Comparison of ENCODE assay signal across 8 mouse cellular contexts in the genomic region with DNA sequence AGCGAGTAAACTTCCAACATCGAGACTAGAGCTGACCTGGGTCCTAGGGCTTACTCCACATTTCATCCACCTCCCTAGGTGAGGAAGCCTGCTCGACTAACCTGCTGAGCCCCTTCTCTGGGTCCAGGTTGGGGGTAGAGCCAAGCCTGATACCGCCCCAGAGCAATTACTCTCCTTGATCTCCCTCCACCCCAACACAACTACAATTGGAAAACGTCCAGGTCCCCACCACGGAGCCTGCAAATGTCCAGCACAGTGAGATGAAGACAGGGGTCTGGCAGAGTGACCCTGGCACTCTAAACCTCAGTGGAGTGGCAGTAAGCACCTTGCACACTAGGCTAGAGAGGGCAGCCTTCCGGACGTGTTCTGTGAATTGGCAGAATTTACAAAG. TPM values are rescaled to one million over a fixed set of nuclear protein-coding genes. Genes with fewer than 3 reads are reported as not detected.
DNase-seq lines count a peak whose midpoint lies in the region; ATAC-seq and TF ChIP-seq lines count a peak whose summit lies in the region.

No protein-coding gene starts in this region.

- H3K4me1 ChIP-seq in heart, postnatal 0 days (ENCODE audit: control insufficient read depth, insufficient read depth) = peaks cover 10% of the 10 kb centered on the region; the same call in 1 of the 2 replicates
- peaks cover 1% of the 10 kb centered on the region; the same call in 1 of the 2 replicates for H3K4me1 ChIP-seq in cortical plate, adult 2 months (ENCODE audit: control insufficient read depth, insufficient read depth, low read length)
- H3K4me1 ChIP-seq in hindbrain, embryonic 11.5 days (replicated peaks; ENCODE audit: control insufficient read depth, insufficient read depth, low read length) = no peaks in the 10 kb centered on the region
- peaks cover 3% of the 10 kb centered on the region; the same call in 1 of the 2 replicates for H3K4me1 ChIP-seq in midbrain, embryonic 11.5 days (ENCODE audit: control insufficient read depth, insufficient read depth, low read length)

- TF ChIP-seq EP300 in heart, postnatal 0 days (IDR thresholded peaks at IDR 0.05; ENCODE audit: low read depth) = no peak

- TF ChIP-seq POLR2A in cortical plate, adult 2 months (IDR thresholded peaks at IDR 0.05; ENCODE audit: extremely low read depth, insufficient read depth, low read length) = no peak

- ATAC-seq in heart, postnatal 0 days (ENCODE audit: insufficient read depth, low read depth) = no peak
- no peak; the same call in 1 of the 2 replicates for ATAC-seq in hindbrain, embryonic 11.5 days (ENCODE audit: low FRiP score)
- ATAC-seq in midbrain, embryonic 11.5 days (ENCODE audit: low FRiP score) = no peak

- peak overlapping the region; percentile 91 for H3K4me2 ChIP-seq in heart, postnatal 0 days (ENCODE audit: low read depth, low read length)
- H3K4me2 ChIP-seq in hindbrain, embryonic 11.5 days (replicated peaks; ENCODE audit: low read depth, low read length) = peak overlapping the region; percentile 68
- H3K4me2 ChIP-seq in midbrain, embryonic 11.5 days = peak overlapping the region; percentile 72

- no peaks in the 10 kb centered on the region for H3K36me3 ChIP-seq in heart, postnatal 0 days (replicated peaks; ENCODE audit: control insufficient read depth, insufficient read depth, low read length)
- no peaks in the 10 kb centered on the region for H3K36me3 ChIP-seq in hindbrain, embryonic 11.5 days (ENCODE audit: control insufficient read depth, insufficient read depth, low read length)
- no peaks in the 10 kb centered on the region for H3K36me3 ChIP-seq in midbrain, embryonic 11.5 days (ENCODE audit: control insufficient read depth, insufficient read depth, low read length)

- 14% methylated on average over 8 of the region's 8 CpGs for WGBS in heart, postnatal 0 days
- WGBS in hindbrain, embryonic 11.5 days = 21% methylated on average over 8 of the region's 8 CpGs
- 17% methylated on average over 8 of the region's 8 CpGs for WGBS in midbrain, embryonic 11.5 days

- DNase-seq in heart, postnatal 0 days (ENCODE audit: low spot score) = no peak
- DNase-seq in heart, postnatal 4 days = no peak
- no peak for DNase-seq in hindbrain, embryonic 11.5 days (ENCODE audit: low spot score)
- DNase-seq in midbrain, embryonic 11.5 days (ENCODE audit: low spot score, missing footprints) = no peak
- DNase-seq in urinary bladder, postnatal 14 days (ENCODE audit: low spot score) = no peak
- DNase-seq in ovary, postnatal 10 days (ENCODE audit: low spot score) = no peak
- no peak for DNase-seq in left cerebral cortex, adult 8-10 months (ENCODE audit: low spot score in 2 of 2)

- no peak for TF ChIP-seq CTCF in heart, postnatal 0 days (IDR thresholded peaks at IDR 0.05; ENCODE audit: low read depth)
- no peak for TF ChIP-seq CTCF in cortical plate, adult 2 months (IDR thresholded peaks at IDR 0.05; ENCODE audit: extremely low read depth, insufficient read depth, low read length)

- no peak overlapping the region for H3K27ac ChIP-seq in heart, postnatal 0 days (ENCODE audit: low read depth)
- H3K27ac ChIP-seq in cortical plate, adult 2 months (ENCODE audit: insufficient read depth, low read length) = no peak overlapping the region
- H3K27ac ChIP-seq in hindbrain, embryonic 11.5 days (ENCODE audit: low read depth, low read length) = no peak overlapping the region
- H3K27ac ChIP-seq in midbrain, embryonic 11.5 days (ENCODE audit: low read depth, low read length) = no peak overlapping the region

- H3K4me3 ChIP-seq in heart, postnatal 0 days (ENCODE audit: low read depth, low read length) = peak overlapping the region; percentile 59
- H3K4me3 ChIP-seq in cortical plate, adult 2 months (ENCODE audit: insufficient read depth, low read length) = peak overlapping the region; percentile 65
- peak overlapping the region; percentile 36; the same call in 1 of the 2 replicates for H3K4me3 ChIP-seq in hindbrain, embryonic 11.5 days (ENCODE audit: low read depth, low read length)
- H3K4me3 ChIP-seq in midbrain, embryonic 11.5 days (ENCODE audit: low read depth, low read length) = peak overlapping the region; percentile 39

- no peaks in the 10 kb centered on the region for H3K27me3 ChIP-seq in heart, postnatal 0 days (ENCODE audit: control insufficient read depth, insufficient read depth, low read length)
- H3K27me3 ChIP-seq in hindbrain, embryonic 11.5 days (ENCODE audit: control insufficient read depth, insufficient read depth, low read length) = peaks cover 21% of the 10 kb centered on the region; the same call in 1 of the 2 replicates
- peaks cover 19% of the 10 kb centered on the region for H3K27me3 ChIP-seq in midbrain, embryonic 11.5 days (ENCODE audit: control insufficient read depth, insufficient read depth, low read length)

- H3K9me3 ChIP-seq in heart, postnatal 0 days (replicated peaks; ENCODE audit: control insufficient read depth, low read length) = no peaks in the 10 kb centered on the region
- no peaks in the 10 kb centered on the region for H3K9me3 ChIP-seq in hindbrain, embryonic 11.5 days (ENCODE audit: control insufficient read depth, low read length)
- no peaks in the 10 kb centered on the region for H3K9me3 ChIP-seq in midbrain, embryonic 11.5 days (ENCODE audit: control insufficient read depth, low read length)

- H3K9ac ChIP-seq in heart, postnatal 0 days (replicated peaks; ENCODE audit: low read depth, low read length) = peak overlapping the region; percentile 48
- peak overlapping the region; percentile 59; the same call in 1 of the 2 replicates for H3K9ac ChIP-seq in hindbrain, embryonic 11.5 days (ENCODE audit: low read depth, low read length)
- peak overlapping the region; percentile 51 for H3K9ac ChIP-seq in midbrain, embryonic 11.5 days (ENCODE audit: low read length)

RNA-seq across cellular contexts. Expression of gene Slc7a4, which starts 6.2 kb away (rescaled TPM):
- 28.2 and 33.4 TPM in 2 replicates for total RNA-seq in heart, postnatal 0 days (2014; rRNA removed; ENCODE audit: low replicate concordance)
- 5.7 and 7.4 TPM in 2 replicates for polyA plus RNA-seq in heart, postnatal 0 days (2015; fragmentation: Nextera tagmentation; extraction: Ambion mirVana)
- 1 to 10 TPM; 3.8 to 4.1 TPM for total RNA-seq in heart, postnatal 4 days (2021)
- 82.5 and 104 TPM in 2 replicates for polyA plus RNA-seq in cortical plate, adult 2 months (2012; rRNA removed)
- polyA plus RNA-seq in hindbrain, embryonic 11.5 days (2014; fragmentation: Nextera tagmentation; extraction: Ambion mirVana) = 1.9 and 2.1 TPM in 2 replicates
- polyA plus RNA-seq in midbrain, embryonic 11.5 days (2014; fragmentation: Nextera tagmentation; extraction: Ambion mirVana) = 1.5 and 2.0 TPM in 2 replicates
- total RNA-seq in left cerebral cortex, adult 8-10 months (2022) = 10 to 100 TPM; 77.9 to 89.9 (median 88.4) TPM

RNA-seq across cellular contexts. Expression of gene P2rx6, which starts 15.1 kb away (rescaled TPM):
- 0.31 TPM in 1 of 2 replicates, not detected in the other for total RNA-seq in heart, postnatal 0 days (2014; rRNA removed; ENCODE audit: low replicate concordance)
- 0.47 and 0.70 TPM in 2 replicates for polyA plus RNA-seq in heart, postnatal 0 days (2015; fragmentation: Nextera tagmentation; extraction: Ambion mirVana)
- total RNA-seq in heart, postnatal 4 days (2021) = under 1 TPM; 0.27 to 0.36 TPM
- polyA plus RNA-seq in cortical plate, adult 2 months (2012; rRNA removed) = 2.9 and 3.2 TPM in 2 replicates
- polyA plus RNA-seq in hindbrain, embryonic 11.5 days (2014; fragmentation: Nextera tagmentation; extraction: Ambion mirVana) = 0.49 and 0.63 TPM in 2 replicates
- 0.41 and 0.86 TPM in 2 replicates for polyA plus RNA-seq in midbrain, embryonic 11.5 days (2014; fragmentation: Nextera tagmentation; extraction: Ambion mirVana)
- total RNA-seq in left cerebral cortex, adult 8-10 months (2022) = 1 to 10 TPM; 1.5 to 2.1 (median 1.7) TPM

RNA-seq across cellular contexts. Expression of gene Lrrc74b, which starts 15.8 kb away (rescaled TPM):
- total RNA-seq in heart, postnatal 0 days (2014; rRNA removed; ENCODE audit: low replicate concordance) = not detected in 2 replicates
- polyA plus RNA-seq in heart, postnatal 0 days (2015; fragmentation: Nextera tagmentation; extraction: Ambion mirVana) = 0.10 and 0.44 TPM in 2 replicates
- not detected for total RNA-seq in heart, postnatal 4 days (2021)
- 1.4 and 1.5 TPM in 2 replicates for polyA plus RNA-seq in cortical plate, adult 2 months (2012; rRNA removed)
- 0.52 and 1.1 TPM in 2 replicates for polyA plus RNA-seq in hindbrain, embryonic 11.5 days (2014; fragmentation: Nextera tagmentation; extraction: Ambion mirVana)
- polyA plus RNA-seq in midbrain, embryonic 11.5 days (2014; fragmentation: Nextera tagmentation; extraction: Ambion mirVana) = 0.14 and 0.23 TPM in 2 replicates
- 1 to 10 TPM in 2 of 4 experiments, under 1 TPM in 2; 0.48 to 1.6 (median 1.2) TPM for total RNA-seq in left cerebral cortex, adult 8-10 months (2022)

RNA-seq across cellular contexts. Expression of gene Smpd4, which starts 42.3 kb away (rescaled TPM):
- 18.2 and 41.1 TPM in 2 replicates for total RNA-seq in heart, postnatal 0 days (2014; rRNA removed; ENCODE audit: low replicate concordance)
- polyA plus RNA-seq in heart, postnatal 0 days (2015; fragmentation: Nextera tagmentation; extraction: Ambion mirVana) = 10.1 and 10.3 TPM in 2 replicates
- total RNA-seq in heart, postnatal 4 days (2021) = 10 to 100 TPM; 30.9 to 35.4 TPM
- polyA plus RNA-seq in cortical plate, adult 2 months (2012; rRNA removed) = 196 and 203 TPM in 2 replicates
- polyA plus RNA-seq in hindbrain, embryonic 11.5 days (2014; fragmentation: Nextera tagmentation; extraction: Ambion mirVana) = 39.1 and 40.9 TPM in 2 replicates
- 41.1 and 46.5 TPM in 2 replicates for polyA plus RNA-seq in midbrain, embryonic 11.5 days (2014; fragmentation: Nextera tagmentation; extraction: Ambion mirVana)
- total RNA-seq in left cerebral cortex, adult 8-10 months (2022) = 10 to 100 TPM; 50.3 to 73.4 (median 70.3) TPM

RNA-seq across cellular contexts. Expression of gene Thap7, which starts 45.9 kb away (rescaled TPM):
- total RNA-seq in heart, postnatal 0 days (2014; rRNA removed; ENCODE audit: low replicate concordance) = 40.9 and 49.2 TPM in 2 replicates
- polyA plus RNA-seq in heart, postnatal 0 days (2015; fragmentation: Nextera tagmentation; extraction: Ambion mirVana) = 28.8 and 31.9 TPM in 2 replicates
- total RNA-seq in heart, postnatal 4 days (2021) = 10 to 100 TPM; 17.5 to 20.9 TPM
- polyA plus RNA-seq in cortical plate, adult 2 months (2012; rRNA removed) = 64.9 and 82.8 TPM in 2 replicates
- 47.6 and 49.3 TPM in 2 replicates for polyA plus RNA-seq in hindbrain, embryonic 11.5 days (2014; fragmentation: Nextera tagmentation; extraction: Ambion mirVana)
- polyA plus RNA-seq in midbrain, embryonic 11.5 days (2014; fragmentation: Nextera tagmentation; extraction: Ambion mirVana) = 46.7 and 47.1 TPM in 2 replicates
- total RNA-seq in left cerebral cortex, adult 8-10 months (2022) = 10 to 100 TPM; 40.2 to 45.3 (median 44.4) TPM
